Mouse (Mus musculus): ENCODE results near the gene Ppfibp2.

Gene Ppfibp2

GRCm38 (mm10) chr7:107700646-107701045 is 105.6 kb downstream of the Ppfibp2 start:
- no peak for DNase-seq (ENCODE audit: low read depth, low spot score)

- DNase-seq (ENCODE audit: low read depth, low spot score) = peak; percentile 25
Observed at GRCm38 (mm10) chr7:107702461-107703380, 107.7 kb downstream of the Ppfibp2 start.

- no peak for DNase-seq (ENCODE audit: low read depth, low spot score)
Observed at GRCm38 (mm10) chr7:107705941-107706340, 110.9 kb downstream of the Ppfibp2 start.

GRCm38 (mm10) chr7:107707650-107708049 is 112.6 kb downstream of the Ppfibp2 start:
- DNase-seq (ENCODE audit: low read depth, low spot score) = peak; percentile 91

GRCm38 (mm10) chr7:107708491-107709112 is 113.6 kb downstream of the Ppfibp2 start:
- DNase-seq (ENCODE audit: low read depth, low spot score) = peak; percentile 88

- DNase-seq (ENCODE audit: low read depth, low spot score) = no peak
Observed at GRCm38 (mm10) chr7:107712743-107713142, 117.7 kb downstream of the Ppfibp2 start.

GRCm38 (mm10) chr7:107714067-107714466 is 119.1 kb downstream of the Ppfibp2 start:
- DNase-seq (ENCODE audit: low read depth, low spot score) = no peak

- no peak for DNase-seq (ENCODE audit: low read depth, low spot score)
Observed at GRCm38 (mm10) chr7:107720771-107721170, 125.8 kb downstream of the Ppfibp2 start.

GRCm38 (mm10) chr7:107722536-107722935 is 127.5 kb downstream of the Ppfibp2 start:
- no peak for DNase-seq (ENCODE audit: low read depth, low spot score)

- no peak for DNase-seq (ENCODE audit: low read depth, low spot score)
Observed at GRCm38 (mm10) chr7:107727538-107727937, 132.5 kb downstream of the Ppfibp2 start.

- no peak for DNase-seq (ENCODE audit: low read depth, low spot score)
Observed at GRCm38 (mm10) chr7:107730587-107730986, 135.6 kb downstream of the Ppfibp2 start.

GRCm38 (mm10) chr7:107733162-107733561 is 138.2 kb downstream of the Ppfibp2 start:
- DNase-seq (ENCODE audit: low read depth, low spot score) = no peak

- DNase-seq (ENCODE audit: low read depth, low spot score) = no peak
Observed at GRCm38 (mm10) chr7:107738726-107739125, 143.7 kb downstream of the Ppfibp2 start.

- DNase-seq (ENCODE audit: low read depth, low spot score) = no peak
Observed at GRCm38 (mm10) chr7:107742963-107743465, 148.0 kb downstream of the Ppfibp2 start.

- no peak for DNase-seq (ENCODE audit: low read depth, low spot score)
Observed at GRCm38 (mm10) chr7:107744454-107744853, 149.4 kb downstream of the Ppfibp2 start.

GRCm38 (mm10) chr7:107745111-107745510 is 150.1 kb downstream of the Ppfibp2 start:
- DNase-seq (ENCODE audit: low read depth, low spot score) = no peak

- no peak for DNase-seq (ENCODE audit: low read depth, low spot score)
Observed at GRCm38 (mm10) chr7:107746036-107746435, 151.0 kb downstream of the Ppfibp2 start.

GRCm38 (mm10) chr7:107747476-107747875 is 152.5 kb downstream of the Ppfibp2 start:
- DNase-seq (ENCODE audit: low read depth, low spot score) = no peak

GRCm38 (mm10) chr7:107747954-107748353 is 152.9 kb downstream of the Ppfibp2 start:
- DNase-seq (ENCODE audit: low read depth, low spot score) = peak; percentile 58

GRCm38 (mm10) chr7:107749270-107749669 is 154.3 kb downstream of the Ppfibp2 start:
- DNase-seq (ENCODE audit: low read depth, low spot score) = peak; percentile 33

- no peak for DNase-seq (ENCODE audit: low read depth, low spot score)
Observed at GRCm38 (mm10) chr7:107749721-107750120, 154.7 kb downstream of the Ppfibp2 start.

GRCm38 (mm10) chr7:107752031-107752520 is 157.1 kb downstream of the Ppfibp2 start:
- DNase-seq (ENCODE audit: low read depth, low spot score) = no peak
